Mouse (Mus musculus) hindbrain, embryonic 11.5 days (tissue): Measurements from ENCODE around the gene Ccdc117. TPM values are rescaled to one million over a fixed set of nuclear protein-coding genes. Genes with fewer than 3 reads are reported as not detected.
"Not testable (repeated sequence)": the region's sequence is repeated elsewhere in the genome, so short reads cannot be mapped to it uniquely, and the experiment has no call there.

ENCODE experiments used
- ATAC-seq: fragments of 200-750 bp; cut with Nextera tagmentation; 2 replicates; pipeline ENCODE4 v1.8.0; 2017; ENCODE audit warnings: mild to moderate bottlenecking, moderate TSS enrichment, moderate library complexity; ENCODE audit not compliant: low FRiP score
- DNase-seq: peaks from one replicate; pipeline ENCODE4 v3.0.0-alpha.2; 2015; ENCODE audit warnings: low spot score
- H3K27ac ChIP-seq: fragments of 300-500 bp; sonication (generic); 2 replicates; pipeline ENCODE4 v1.5.1; 2014; ENCODE audit warnings: mild to moderate bottlenecking, low read depth, low read length
- H3K27me3 ChIP-seq: fragments of 300-500 bp; sonication (generic); 2 replicates; pipeline ENCODE4 v1.6.1; 2014; ENCODE audit warnings: mild to moderate bottlenecking, low read length, moderate library complexity, mixed read lengths; ENCODE audit not compliant: control insufficient read depth, insufficient read depth
- H3K36me3 ChIP-seq: fragments of 300-500 bp; sonication (generic); 2 replicates; pipeline ENCODE4 v1.6.1; 2014; ENCODE audit warnings: mild to moderate bottlenecking, low read length, moderate library complexity, mixed read lengths; ENCODE audit not compliant: control insufficient read depth, insufficient read depth
- H3K4me1 ChIP-seq: fragments of 300-500 bp; sonication (generic); replicated peaks from 2 replicates; pipeline ENCODE4 v1.6.1; 2014; ENCODE audit warnings: low read length, mixed read lengths; ENCODE audit not compliant: control insufficient read depth, insufficient read depth
- H3K4me2 ChIP-seq: fragments of 300-500 bp; sonication (generic); replicated peaks from 2 replicates; pipeline ENCODE4 v1.6.1; 2014; ENCODE audit warnings: mild to moderate bottlenecking, low read depth, low read length
- H3K4me3 ChIP-seq: fragments of 300-500 bp; sonication (generic); 2 replicates; pipeline ENCODE4 v1.5.1; 2014; ENCODE audit warnings: low read depth, low read length
- H3K9ac ChIP-seq: fragments of 300-500 bp; sonication (generic); 2 replicates; pipeline ENCODE4 v1.6.1; 2014; ENCODE audit warnings: low read depth, low read length
- H3K9me3 ChIP-seq: fragments of 300-500 bp; sonication (generic); 2 replicates; pipeline ENCODE4 v1.6.1; 2016; ENCODE audit warnings: low read length; ENCODE audit not compliant: control insufficient read depth
- WGBS: fragments of 180-500 bp; shearing (Covaris S2); extraction: QIAGEN DNeasy Blood & Tissue Kit; methylation state at CpG from one replicate; pipeline ENCODE4 v1.1.7; 2014; 5-methylcytosine and 5-hydroxymethylcytosine counted together
- polyA plus RNA-seq: library from polyadenylated mRNA; unstranded; fragments of >200 nt; fragmentation: Nextera tagmentation; extraction: Ambion mirVana; gene quantifications from 2 replicates; pipeline ENCODE4 v1.2.1, GENCODE M21; 2014

Ccdc117 gene
- polyA plus RNA-seq, 1 experiment from 2014 or later = 21.3 TPM

- no peak overlapping the region for H3K27ac ChIP-seq
Measured at GRCm38 (mm10) chr11:5542482-5543185, 647 bp upstream of the Ccdc117 start.

GRCm38 (mm10) chr11:5541230-5541798, 673 bp downstream of the Ccdc117 start:
- H3K9ac ChIP-seq = peak overlapping the region; percentile 71
- no peaks in the 10 kb centered on the region for H3K27me3 ChIP-seq
- no peaks in the 10 kb centered on the region for H3K36me3 ChIP-seq
- WGBS = 3% methylated on average over 28 of the region's 28 CpGs
- H3K4me1 ChIP-seq = no peaks in the 10 kb centered on the region
- no peaks in the 10 kb centered on the region for H3K9me3 ChIP-seq
- peak overlapping the region; percentile 91 for H3K4me2 ChIP-seq
- DNase-seq = peak; percentile 40
- peak overlapping the region; percentile 56 for H3K27ac ChIP-seq
- peak overlapping the region; percentile 82 for H3K4me3 ChIP-seq
- no peak for ATAC-seq

More at GRCm38 (mm10) chr11:5542482-5543185, 647 bp upstream of the Ccdc117 start:
- no peaks in the 10 kb centered on the region for H3K4me1 ChIP-seq
- peak overlapping the region; percentile 91 for H3K4me2 ChIP-seq
- no peak overlapping the region for H3K9ac ChIP-seq
- WGBS = 54% methylated on average over 5 of the region's 5 CpGs
- ATAC-seq = peak; percentile 60; the same call in 1 of the 2 replicates
- peak overlapping the region; percentile 82 for H3K4me3 ChIP-seq
- H3K27me3 ChIP-seq = no peaks in the 10 kb centered on the region
- no peaks in the 10 kb centered on the region for H3K36me3 ChIP-seq
- H3K9me3 ChIP-seq = no peaks in the 10 kb centered on the region
- DNase-seq = no peak

- H3K27me3 ChIP-seq = no peaks in the 10 kb centered on the region
- H3K27ac ChIP-seq = no peak overlapping the region
- ATAC-seq = no peak
- H3K4me3 ChIP-seq = peak overlapping the region; percentile 82; the same call in 1 of the 2 replicates
- H3K9me3 ChIP-seq = no peaks in the 10 kb centered on the region
- H3K4me2 ChIP-seq = peak overlapping the region; percentile 91; the same call in 1 of the 2 replicates
- H3K9ac ChIP-seq = no peak overlapping the region
- 61% methylated on average over 4 of the region's 4 CpGs for WGBS
- H3K36me3 ChIP-seq = no peaks in the 10 kb centered on the region
- DNase-seq = no peak
- no peaks in the 10 kb centered on the region for H3K4me1 ChIP-seq
Measured at GRCm38 (mm10) chr11:5540331-5540730, 1.7 kb downstream of the Ccdc117 start.

GRCm38 (mm10) chr11:5537454-5537853, 4.5 kb downstream of the Ccdc117 start:
- not testable (repeated sequence) for H3K4me2 ChIP-seq
- WGBS = 93% methylated on average over 4 of the region's 4 CpGs

GRCm38 (mm10) chr11:5533108-5533507, 8.9 kb downstream of the Ccdc117 start:
- Histone ChIP-seq H3K9ac (no peak overlapping the region), H3K27ac (no peak overlapping the region), H3K36me3 (peaks cover 12% of the 10 kb centered on the region), H3K4me1 (no peaks in the 10 kb centered on the region), H3K27me3 (no peaks in the 10 kb centered on the region), H3K9me3 (no peaks in the 10 kb centered on the region), H3K4me3 (no peak overlapping the region), H3K4me2 (no peak overlapping the region)
- WGBS = 80% methylated on average over 5 of the region's 5 CpGs
- no peak for ATAC-seq
- DNase-seq = no peak

More at GRCm38 (mm10) chr11:5537454-5537853, 4.5 kb downstream of the Ccdc117 start:
- H3K4me1 ChIP-seq, H3K27me3 ChIP-seq, H3K9ac ChIP-seq, ATAC-seq, H3K27ac ChIP-seq, H3K4me3 ChIP-seq, DNase-seq, H3K9me3 ChIP-seq: not testable (repeated sequence)
- peaks cover 12% of the 10 kb centered on the region for H3K36me3 ChIP-seq

GRCm38 (mm10) chr11:5530717-5531116, 11.3 kb downstream of the Ccdc117 start:
- Histone ChIP-seq H3K4me1 (no peaks in the 10 kb centered on the region), H3K36me3 (peaks cover 12% of the 10 kb centered on the region), H3K4me3 (no peak overlapping the region), H3K27ac (no peak overlapping the region), H3K9me3 (no peaks in the 10 kb centered on the region), H3K27me3 (no peaks in the 10 kb centered on the region), H3K4me2 (no peak overlapping the region), H3K9ac (no peak overlapping the region)
- ATAC-seq = no peak
- WGBS = 84% methylated on average over 6 of the region's 6 CpGs
- no peak for DNase-seq

GRCm38 (mm10) chr11:5530172-5530571, 11.8 kb downstream of the Ccdc117 start:
- no peak overlapping the region for H3K27ac ChIP-seq
- no peak overlapping the region for H3K4me3 ChIP-seq
- WGBS = 83% methylated on average over 5 of the region's 5 CpGs
- H3K27me3 ChIP-seq = no peaks in the 10 kb centered on the region
- no peak overlapping the region for H3K9ac ChIP-seq
- H3K9me3 ChIP-seq = no peaks in the 10 kb centered on the region
- no peak for DNase-seq
- no peaks in the 10 kb centered on the region for H3K4me1 ChIP-seq
- peaks cover 12% of the 10 kb centered on the region for H3K36me3 ChIP-seq
- no peak overlapping the region for H3K4me2 ChIP-seq
- no peak for ATAC-seq

- 86% methylated on average over 5 of the region's 5 CpGs for WGBS
Measured at GRCm38 (mm10) chr11:5528841-5529240, 13.1 kb downstream of the Ccdc117 start.

More at GRCm38 (mm10) chr11:5528841-5529240, 13.1 kb downstream of the Ccdc117 start:
- Histone ChIP-seq H3K27me3 (no peaks in the 10 kb centered on the region), H3K4me3 (no peak overlapping the region), H3K4me2 (no peak overlapping the region), H3K9ac (no peak overlapping the region), H3K27ac (no peak overlapping the region), H3K4me1 (no peaks in the 10 kb centered on the region), H3K9me3 (no peaks in the 10 kb centered on the region), H3K36me3 (peaks cover 11% of the 10 kb centered on the region)
- ATAC-seq (no peak), DNase-seq (no peak)
